Mouse (Mus musculus): ENCODE results near the gene Gm49321. TPM values are rescaled to one million over a fixed set of nuclear protein-coding genes. Genes with fewer than 3 reads are reported as not detected.

Gene Gm49321
- 10 to 100 TPM in 1 of 2 experiments, 1 to 10 TPM in 1; 8.6 to 12.1 TPM for total RNA-seq (2021)

GRCm38 (mm10) chr12:73937353-73937752, at the start of gene Gm49321:
TSS of gene Gm49321 (plus strand) at chr12:73937653.
- no peak for DNase-seq (ENCODE audit: extremely low spot score in 1 of 2, low spot score in 1 of 2)

GRCm38 (mm10) chr12:73888003-73888783, 49.3 kb upstream of the Gm49321 start:
- no peak for DNase-seq (ENCODE audit: extremely low spot score in 1 of 2, low spot score in 1 of 2)

- DNase-seq (ENCODE audit: extremely low spot score in 1 of 2, low spot score in 1 of 2) = no peak
These were observed 47.9 kb upstream of the Gm49321 start for GRCm38 (mm10) chr12:73889571-73889970.

GRCm38 (mm10) chr12:73890086-73890485, 47.4 kb upstream of the Gm49321 start:
- no peak for DNase-seq (ENCODE audit: extremely low spot score in 1 of 2, low spot score in 1 of 2)

GRCm38 (mm10) chr12:73892616-73893015, 44.8 kb upstream of the Gm49321 start:
- DNase-seq (ENCODE audit: extremely low spot score in 1 of 2, low spot score in 1 of 2) = no peak

GRCm38 (mm10) chr12:73894838-73895237, 42.6 kb upstream of the Gm49321 start:
- DNase-seq (ENCODE audit: extremely low spot score in 1 of 2, low spot score in 1 of 2) = no peak

GRCm38 (mm10) chr12:73895674-73896073, 41.8 kb upstream of the Gm49321 start:
- DNase-seq (ENCODE audit: extremely low spot score in 1 of 2, low spot score in 1 of 2) = no peak

GRCm38 (mm10) chr12:73896471-73896870, 41.0 kb upstream of the Gm49321 start:
- no peak for DNase-seq (ENCODE audit: extremely low spot score in 1 of 2, low spot score in 1 of 2)

GRCm38 (mm10) chr12:73898281-73898680, 39.2 kb upstream of the Gm49321 start:
- DNase-seq (ENCODE audit: extremely low spot score in 1 of 2, low spot score in 1 of 2) = no peak

GRCm38 (mm10) chr12:73904133-73904934, 33.1 kb upstream of the Gm49321 start:
- no peak for DNase-seq (ENCODE audit: extremely low spot score in 1 of 2, low spot score in 1 of 2)

- DNase-seq (ENCODE audit: extremely low spot score in 1 of 2, low spot score in 1 of 2) = no peak
These were observed 32.4 kb upstream of the Gm49321 start for GRCm38 (mm10) chr12:73905041-73905440.

- no peak for DNase-seq (ENCODE audit: extremely low spot score in 1 of 2, low spot score in 1 of 2)
These were observed 31.9 kb upstream of the Gm49321 start for GRCm38 (mm10) chr12:73905555-73905954.

GRCm38 (mm10) chr12:73907079-73907672, 30.3 kb upstream of the Gm49321 start:
- no peak for DNase-seq (ENCODE audit: extremely low spot score in 1 of 2, low spot score in 1 of 2)

- DNase-seq (ENCODE audit: extremely low spot score in 1 of 2, low spot score in 1 of 2) = peak; percentile 84 to 92
These were observed 29.7 kb upstream of the Gm49321 start for GRCm38 (mm10) chr12:73907673-73908150.

GRCm38 (mm10) chr12:73908274-73909012, 29.0 kb upstream of the Gm49321 start:
- DNase-seq (ENCODE audit: extremely low spot score in 1 of 2, low spot score in 1 of 2) = peak; percentile 39 to 55

- DNase-seq (ENCODE audit: extremely low spot score in 1 of 2, low spot score in 1 of 2) = no peak
These were observed 28.4 kb upstream of the Gm49321 start for GRCm38 (mm10) chr12:73909013-73909575.

- no peak for DNase-seq (ENCODE audit: extremely low spot score in 1 of 2, low spot score in 1 of 2)
These were observed 19.0 kb upstream of the Gm49321 start for GRCm38 (mm10) chr12:73918479-73918878.

- DNase-seq (ENCODE audit: extremely low spot score in 1 of 2, low spot score in 1 of 2) = no peak
These were observed 7.2 kb upstream of the Gm49321 start for GRCm38 (mm10) chr12:73930266-73930665.

- DNase-seq (ENCODE audit: extremely low spot score in 1 of 2, low spot score in 1 of 2) = peak in 1 of 2 experiments; percentile 20
These were observed 6.2 kb upstream of the Gm49321 start for GRCm38 (mm10) chr12:73931274-73931673.

- DNase-seq (ENCODE audit: extremely low spot score in 1 of 2, low spot score in 1 of 2) = no peak
These were observed 2.9 kb upstream of the Gm49321 start for GRCm38 (mm10) chr12:73934528-73934927.
